Mouse (Mus musculus): ENCODE results near the gene Ky. TPM values are rescaled to one million over a fixed set of nuclear protein-coding genes. Genes with fewer than 3 reads are reported as not detected.

Ky gene
- polyA plus RNA-seq, 1 experiment from 2014 or later = 0.12 TPM

DNA sequence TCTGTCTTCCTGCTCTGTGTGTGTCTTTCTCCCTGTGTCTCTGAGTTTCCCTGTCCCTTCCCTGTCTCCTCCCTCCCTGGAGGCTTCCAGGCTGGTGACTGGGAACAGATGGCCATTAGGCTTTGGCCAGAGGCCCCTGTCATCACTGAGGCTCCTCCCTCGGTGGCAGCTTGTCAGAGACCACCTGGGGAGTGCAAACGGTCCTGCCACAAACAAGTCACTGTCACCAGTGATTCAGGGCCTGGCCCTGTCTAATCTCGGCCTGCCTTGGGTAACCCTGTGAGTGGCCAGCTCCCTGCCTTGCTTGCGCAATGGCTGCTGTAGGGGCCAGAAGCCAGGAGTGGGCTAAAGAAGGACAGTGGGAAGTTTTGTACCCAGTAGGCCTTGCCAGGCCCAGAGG is 12.5 kb upstream of the Ky start:
- no peak for ATAC-seq (ENCODE audit: low FRiP score, low TSS enrichment)
- 30% methylated on average over 4 of the region's 4 CpGs for WGBS

GRCm38 (mm10) chr9:102493916-102494315 is 11.6 kb upstream of the Ky start:
- WGBS = 88% methylated on average over 2 of the region's 2 CpGs
- ATAC-seq (ENCODE audit: low FRiP score, low TSS enrichment) = no peak

More for the DNA sequence above, 12.5 kb upstream of the Ky start:
- Histone ChIP-seq H3K9me3 (ENCODE audit: low read length) (no peaks in the 10 kb centered on the region), H3K27me3 (ENCODE audit: insufficient read depth, low read length) (no peaks in the 10 kb centered on the region), H3K4me3 (ENCODE audit: low read length) (no peak overlapping the region), H3K27ac (ENCODE audit: low read length) (no peak overlapping the region), H3K4me2 (replicated peaks; ENCODE audit: low read depth, low read length) (no peak overlapping the region), H3K4me1 (ENCODE audit: insufficient read depth, low read length) (no peaks in the 10 kb centered on the region), H3K9ac (replicated peaks; ENCODE audit: low read length) (no peak overlapping the region), H3K36me3 (ENCODE audit: insufficient read depth, low read length) (no peaks in the 10 kb centered on the region)

GRCm38 (mm10) chr9:102494454-102494853 is 11.1 kb upstream of the Ky start:
- Histone ChIP-seq H3K4me1 (ENCODE audit: insufficient read depth, low read length) (no peaks in the 10 kb centered on the region), H3K4me2 (replicated peaks; ENCODE audit: low read depth, low read length) (no peak overlapping the region), H3K27me3 (ENCODE audit: insufficient read depth, low read length) (no peaks in the 10 kb centered on the region), H3K36me3 (ENCODE audit: insufficient read depth, low read length) (no peaks in the 10 kb centered on the region), H3K27ac (ENCODE audit: low read length) (no peak overlapping the region), H3K4me3 (ENCODE audit: low read length) (no peak overlapping the region), H3K9me3 (ENCODE audit: low read length) (no peaks in the 10 kb centered on the region), H3K9ac (replicated peaks; ENCODE audit: low read length) (no peak overlapping the region)
- no peak for ATAC-seq (ENCODE audit: low FRiP score, low TSS enrichment)
- WGBS = 68% methylated on average over 8 of the region's 9 CpGs

More at GRCm38 (mm10) chr9:102493916-102494315, 11.6 kb upstream of the Ky start:
- Histone ChIP-seq H3K4me1 (ENCODE audit: insufficient read depth, low read length) (no peaks in the 10 kb centered on the region), H3K4me2 (replicated peaks; ENCODE audit: low read depth, low read length) (no peak overlapping the region), H3K36me3 (ENCODE audit: insufficient read depth, low read length) (no peaks in the 10 kb centered on the region), H3K27ac (ENCODE audit: low read length) (no peak overlapping the region), H3K4me3 (ENCODE audit: low read length) (no peak overlapping the region), H3K9ac (replicated peaks; ENCODE audit: low read length) (no peak overlapping the region), H3K9me3 (ENCODE audit: low read length) (no peaks in the 10 kb centered on the region), H3K27me3 (ENCODE audit: insufficient read depth, low read length) (no peaks in the 10 kb centered on the region)

GRCm38 (mm10) chr9:102495266-102495665 is 10.3 kb upstream of the Ky start:
- no peak overlapping the region for H3K4me3 ChIP-seq (ENCODE audit: low read length)
- 88% methylated on average over 4 of the region's 4 CpGs for WGBS
- H3K27me3 ChIP-seq (ENCODE audit: insufficient read depth, low read length) = no peaks in the 10 kb centered on the region
- no peaks in the 10 kb centered on the region for H3K9me3 ChIP-seq (ENCODE audit: low read length)
- ATAC-seq (ENCODE audit: low FRiP score, low TSS enrichment) = no peak
- no peaks in the 10 kb centered on the region for H3K36me3 ChIP-seq (ENCODE audit: insufficient read depth, low read length)
- H3K27ac ChIP-seq (ENCODE audit: low read length) = no peak overlapping the region
- H3K4me1 ChIP-seq (ENCODE audit: insufficient read depth, low read length) = no peaks in the 10 kb centered on the region
- H3K9ac ChIP-seq (replicated peaks; ENCODE audit: low read length) = no peak overlapping the region
- H3K4me2 ChIP-seq (replicated peaks; ENCODE audit: low read depth, low read length) = no peak overlapping the region

DNA sequence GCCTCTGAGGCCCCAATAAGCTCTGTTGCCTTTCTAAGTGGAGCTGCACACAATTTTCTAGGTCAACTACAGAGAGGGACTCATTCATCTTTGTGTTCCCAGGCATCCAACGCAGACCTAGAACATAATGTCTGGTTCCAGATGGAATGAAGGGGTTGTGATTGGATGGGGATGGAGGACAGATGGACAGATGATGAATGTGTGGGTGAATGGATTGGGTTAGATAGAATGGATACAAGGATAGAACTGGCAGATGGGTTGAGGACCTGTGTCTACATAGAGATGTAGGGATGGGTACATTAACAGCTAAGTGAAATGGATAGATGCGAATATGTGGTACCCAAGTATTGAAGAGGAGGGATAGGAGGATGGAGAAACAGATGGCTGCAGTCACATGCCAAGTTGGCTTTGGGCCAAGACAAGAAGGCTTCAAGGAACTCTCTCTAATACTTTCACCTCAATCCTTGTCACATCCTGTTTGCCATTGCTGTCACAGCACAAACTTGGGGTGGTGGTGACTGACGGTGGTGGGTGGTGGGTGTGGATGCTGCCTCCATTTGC is 9.0 kb upstream of the Ky start:
- H3K4me3 ChIP-seq (ENCODE audit: low read length) = no peak overlapping the region
- H3K36me3 ChIP-seq (ENCODE audit: insufficient read depth, low read length) = no peaks in the 10 kb centered on the region
- no peak overlapping the region for H3K4me2 ChIP-seq (replicated peaks; ENCODE audit: low read depth, low read length)
- no peak overlapping the region for H3K27ac ChIP-seq (ENCODE audit: low read length)
- no peaks in the 10 kb centered on the region for H3K27me3 ChIP-seq (ENCODE audit: insufficient read depth, low read length)
- no peaks in the 10 kb centered on the region for H3K4me1 ChIP-seq (ENCODE audit: insufficient read depth, low read length)
- 83% methylated on average over 3 of the region's 3 CpGs for WGBS
- H3K9ac ChIP-seq (replicated peaks; ENCODE audit: low read length) = no peak overlapping the region
- H3K9me3 ChIP-seq (ENCODE audit: low read length) = no peaks in the 10 kb centered on the region
- ATAC-seq (ENCODE audit: low FRiP score, low TSS enrichment) = no peak

GRCm38 (mm10) chr9:102497089-102497690 is 8.4 kb upstream of the Ky start:
- H3K27me3 ChIP-seq (ENCODE audit: insufficient read depth, low read length) = 0 out of 2 replicates have a peak, but pooled peaks cover 3% of the 10 kb centered on the region
- no peaks in the 10 kb centered on the region for H3K9me3 ChIP-seq (ENCODE audit: low read length)
- no peaks in the 10 kb centered on the region for H3K4me1 ChIP-seq (ENCODE audit: insufficient read depth, low read length)
- H3K4me3 ChIP-seq (ENCODE audit: low read length) = no peak overlapping the region
- no peaks in the 10 kb centered on the region for H3K36me3 ChIP-seq (ENCODE audit: insufficient read depth, low read length)
- no peak overlapping the region for H3K9ac ChIP-seq (replicated peaks; ENCODE audit: low read length)
- WGBS = 75% methylated on average over 9 of the region's 9 CpGs
- no peak overlapping the region for H3K27ac ChIP-seq (ENCODE audit: low read length)
- H3K4me2 ChIP-seq (replicated peaks; ENCODE audit: low read depth, low read length) = no peak overlapping the region
- no peak for ATAC-seq (ENCODE audit: low FRiP score, low TSS enrichment)

- WGBS = 82% methylated on average over 9 of the region's 9 CpGs
- no peak overlapping the region for H3K9ac ChIP-seq (replicated peaks; ENCODE audit: low read length)
Observed at GRCm38 (mm10) chr9:102497833-102498430, 7.6 kb upstream of the Ky start.

GRCm38 (mm10) chr9:102498701-102499100 is 6.8 kb upstream of the Ky start:
- no peak for ATAC-seq (ENCODE audit: low FRiP score, low TSS enrichment)
- H3K27me3 ChIP-seq (ENCODE audit: insufficient read depth, low read length) = 0 out of 2 replicates have a peak, but pooled peaks cover 4% of the 10 kb centered on the region
- no peak overlapping the region for H3K4me2 ChIP-seq (replicated peaks; ENCODE audit: low read depth, low read length)
- 95% methylated on average over 6 of the region's 6 CpGs for WGBS
- H3K4me1 ChIP-seq (ENCODE audit: insufficient read depth, low read length) = no peaks in the 10 kb centered on the region
- no peak overlapping the region for H3K4me3 ChIP-seq (ENCODE audit: low read length)
- no peaks in the 10 kb centered on the region for H3K36me3 ChIP-seq (ENCODE audit: insufficient read depth, low read length)
- H3K9me3 ChIP-seq (ENCODE audit: low read length) = no peaks in the 10 kb centered on the region
- H3K9ac ChIP-seq (replicated peaks; ENCODE audit: low read length) = no peak overlapping the region
- no peak overlapping the region for H3K27ac ChIP-seq (ENCODE audit: low read length)

More at GRCm38 (mm10) chr9:102497833-102498430, 7.6 kb upstream of the Ky start:
- Histone ChIP-seq H3K36me3 (ENCODE audit: insufficient read depth, low read length) (no peaks in the 10 kb centered on the region), H3K4me1 (ENCODE audit: insufficient read depth, low read length) (no peaks in the 10 kb centered on the region), H3K4me3 (ENCODE audit: low read length) (no peak overlapping the region), H3K9me3 (ENCODE audit: low read length) (no peaks in the 10 kb centered on the region), H3K4me2 (replicated peaks; ENCODE audit: low read depth, low read length) (no peak overlapping the region), H3K27ac (ENCODE audit: low read length) (no peak overlapping the region), H3K27me3 (ENCODE audit: insufficient read depth, low read length) (0 out of 2 replicates have a peak, but pooled peaks cover 4% of the 10 kb centered on the region)
- ATAC-seq (ENCODE audit: low FRiP score, low TSS enrichment) = no peak

DNA sequence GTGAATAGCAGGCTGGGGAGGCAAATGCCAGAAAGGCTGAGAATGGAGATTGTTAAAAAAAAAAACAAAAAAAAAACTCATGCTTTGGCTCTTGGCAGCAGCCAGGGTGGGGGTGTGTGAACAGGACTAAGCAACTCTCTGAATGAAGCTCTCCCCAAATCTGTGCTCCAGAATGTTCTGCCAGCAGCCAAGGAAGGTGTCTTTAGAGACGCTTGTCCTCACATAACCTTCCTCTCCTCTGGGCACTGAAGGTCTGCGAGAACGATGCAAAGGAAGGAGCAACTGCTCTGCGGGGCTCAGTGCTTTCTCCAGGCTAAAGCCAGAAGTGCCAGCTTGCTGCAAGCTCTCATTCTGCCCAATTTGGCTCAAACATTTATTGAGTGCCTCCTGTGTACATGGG is 6.3 kb upstream of the Ky start:
- Histone ChIP-seq H3K9me3 (ENCODE audit: low read length) (no peaks in the 10 kb centered on the region), H3K9ac (replicated peaks; ENCODE audit: low read length) (no peak overlapping the region), H3K4me1 (ENCODE audit: insufficient read depth, low read length) (no peaks in the 10 kb centered on the region), H3K27ac (ENCODE audit: low read length) (no peak overlapping the region), H3K4me3 (ENCODE audit: low read length) (no peak overlapping the region), H3K4me2 (replicated peaks; ENCODE audit: low read depth, low read length) (no peak overlapping the region), H3K27me3 (ENCODE audit: insufficient read depth, low read length) (0 out of 2 replicates have a peak, but pooled peaks cover 4% of the 10 kb centered on the region), H3K36me3 (ENCODE audit: insufficient read depth, low read length) (no peaks in the 10 kb centered on the region)
- 84% methylated on average over 4 of the region's 4 CpGs for WGBS
- ATAC-seq (ENCODE audit: low FRiP score, low TSS enrichment) = no peak

GRCm38 (mm10) chr9:102499746-102500145 is 5.8 kb upstream of the Ky start:
- Histone ChIP-seq H3K9ac (replicated peaks; ENCODE audit: low read length) (no peak overlapping the region), H3K36me3 (ENCODE audit: insufficient read depth, low read length) (no peaks in the 10 kb centered on the region), H3K9me3 (ENCODE audit: low read length) (no peaks in the 10 kb centered on the region), H3K4me2 (replicated peaks; ENCODE audit: low read depth, low read length) (no peak overlapping the region), H3K4me1 (ENCODE audit: insufficient read depth, low read length) (no peaks in the 10 kb centered on the region), H3K27me3 (ENCODE audit: insufficient read depth, low read length) (0 out of 2 replicates have a peak, but pooled peaks cover 4% of the 10 kb centered on the region), H3K4me3 (ENCODE audit: low read length) (no peak overlapping the region), H3K27ac (ENCODE audit: low read length) (no peak overlapping the region)
- no peak for ATAC-seq (ENCODE audit: low FRiP score, low TSS enrichment)
